Mouse (Mus musculus) frontal cortex, postnatal 25 days (tissue): ENCODE results near the gene Zfp367.

Source experiments
- DNase-seq, 2 experiments: peaks; one replicate each; pipeline ENCODE4 v3.0.0; 2022; ENCODE audit warnings: low spot score in 2 of 2

Gene Zfp367

DNA sequence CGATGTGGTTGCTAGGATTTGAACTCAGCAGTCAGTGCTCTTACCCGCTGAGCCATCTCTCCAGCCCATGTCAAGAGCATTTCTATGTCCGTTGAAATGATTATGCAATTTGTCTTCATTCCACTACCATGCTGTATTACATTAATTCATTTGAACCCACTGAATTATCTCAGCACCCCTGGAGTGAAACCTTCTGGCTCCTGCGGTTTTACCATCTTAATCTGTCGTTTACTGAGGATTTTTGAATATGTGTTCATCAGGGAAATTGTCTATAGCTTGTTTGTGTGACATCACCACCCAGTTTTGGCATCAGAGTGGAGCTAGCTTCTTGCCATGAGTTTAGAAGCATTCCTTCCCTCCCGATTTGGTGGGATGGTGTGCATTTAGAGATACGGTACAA, 62.0 kb downstream of the Zfp367 start:
- DNase-seq = no peak

- DNase-seq = no peak
Observed at GRCm38 (mm10) chr13:64090278-64090677, 62.7 kb downstream of the Zfp367 start.

GRCm38 (mm10) chr13:64089130-64089529, 63.9 kb downstream of the Zfp367 start, which contains the start of gene Hsd17b3:
Gene Hsd17b3, minus strand, starts transcription at chr13:64089230.
- DNase-seq = no peak

DNA sequence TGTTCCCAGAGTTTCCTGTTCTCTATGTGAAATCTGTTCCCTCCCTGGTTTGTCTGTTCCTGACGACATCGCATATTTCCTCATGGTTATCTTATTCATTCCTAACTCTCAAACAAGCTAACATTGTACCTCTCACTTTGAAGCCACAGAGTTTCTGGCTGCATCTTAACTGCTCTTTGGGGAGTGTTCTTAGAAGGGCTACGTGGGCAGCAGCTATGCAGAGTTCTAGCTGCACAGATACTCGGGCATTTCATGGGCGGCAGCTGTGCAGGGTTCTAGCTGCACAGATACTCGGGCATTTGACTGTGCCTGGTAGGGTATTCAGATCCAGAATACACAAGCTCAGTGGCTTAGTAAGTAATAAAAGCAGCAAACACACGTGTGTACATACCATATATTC, 64.9 kb downstream of the Zfp367 start:
- no peak for DNase-seq

- DNase-seq = no peak
Observed at GRCm38 (mm10) chr13:64086036-64086435, 67.0 kb downstream of the Zfp367 start.

DNA sequence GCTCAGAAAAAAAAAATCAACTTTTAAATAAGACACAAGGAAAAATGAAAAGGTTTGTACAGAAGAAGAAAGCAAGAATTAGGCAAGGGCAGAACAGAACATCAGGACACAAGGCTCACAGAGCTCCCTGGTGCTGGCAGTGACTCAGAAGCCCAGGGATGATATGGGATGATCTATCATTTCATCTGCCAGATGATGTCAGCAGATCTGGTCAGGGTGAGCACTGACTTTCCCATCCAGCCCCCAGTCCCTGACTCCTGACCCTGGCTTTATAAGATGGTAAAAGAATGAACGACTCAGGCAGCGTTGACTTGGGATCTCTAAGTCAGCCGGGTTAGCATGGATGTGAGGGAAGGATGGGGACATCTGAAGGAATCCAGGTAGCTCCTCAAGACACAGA, 69.7 kb downstream of the Zfp367 start:
- no peak for DNase-seq
